In the genomic region with DNA sequence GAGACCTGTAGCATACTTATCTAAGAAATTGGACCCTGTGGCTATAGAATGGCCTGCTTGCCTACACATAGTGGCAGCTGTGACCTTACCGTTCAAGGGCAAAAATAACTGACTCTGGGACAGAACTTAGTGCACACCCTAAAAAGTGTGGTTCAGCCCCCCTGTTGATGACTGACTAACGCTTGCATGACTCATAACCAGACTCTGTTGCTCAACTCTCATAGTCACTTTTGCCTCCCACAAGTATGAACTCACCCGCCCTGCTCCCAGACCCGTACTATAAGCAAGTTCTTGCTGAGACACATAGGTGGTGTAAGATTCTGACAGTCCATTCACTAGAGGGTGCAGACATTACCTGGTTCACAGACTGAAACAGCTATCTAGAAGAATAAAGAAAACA, we compare ENCODE assay signal across 17 mouse cellular contexts.
DNase-seq lines count a peak whose midpoint lies in the region; ATAC-seq and TF ChIP-seq lines count a peak whose summit lies in the region.
"Had no signal": no experiment of that assay in that cellular context is flagged by ENCODE, and none has a peak within 500 bp of the region (broad histone marks: within the 10 kb centered on the region; RNA-seq: fewer than 3 reads in every experiment).

No protein-coding gene starts in this region.

- peak; percentile 59 for ATAC-seq in activated CD4-positive, CD25-positive, alpha-beta regulatory T cell, adult 4 months

- peak; percentile 3 for DNase-seq in urinary bladder, postnatal 25 days (ENCODE audit: low spot score)
- no peak for DNase-seq in urinary bladder, postnatal 4 days (ENCODE audit: low spot score in 2 of 2)
- DNase-seq in brain, adult 2 months (ENCODE audit: low read depth, low spot score) = peak; percentile 3
- DNase-seq in forebrain, embryonic 10.5 days (ENCODE audit: extremely low spot score, low spot score) = no peak
- no peak for DNase-seq in cerebellum, adult 2 months
- no peak for DNase-seq in right cerebral cortex, adult 2 months (ENCODE audit: low spot score in 2 of 2)
- DNase-seq in B cell, adult 2 months = no peak
- DNase-seq: cerebellum, adult 8-10 months; heart, adult 18-20 months; layer of hippocampus, postnatal 36 days; left cerebral cortex, postnatal 4 days; lung, adult 2 months; lung, postnatal 36 days; right cerebral cortex, postnatal 14 days; thymus, postnatal 14 days had no signal

- H3K36me3 ChIP-seq in forebrain, embryonic 10.5 days (replicated peaks) = no peaks in the 10 kb centered on the region
- H3K36me3 ChIP-seq: neural tube, embryonic 12.5 days had no signal

- no peak for TF ChIP-seq CTCF in cerebellum, adult 2 months (IDR thresholded peaks at IDR 0.05; ENCODE audit: borderline replicate concordance, insufficient read depth, low read depth, low read length)

- no peaks in the 10 kb centered on the region for H3K27me3 ChIP-seq in forebrain, embryonic 10.5 days (ENCODE audit: poor library complexity, severe bottlenecking)
- H3K27me3 ChIP-seq in cerebellum, adult 2 months (ENCODE audit: control insufficient read depth, insufficient read depth, low read length) = no peaks in the 10 kb centered on the region
- H3K27me3 ChIP-seq: neural tube, embryonic 12.5 days had no signal

- no peak overlapping the region for H3K4me3 ChIP-seq in forebrain, embryonic 10.5 days
- H3K4me3 ChIP-seq in cerebellum, adult 2 months (replicated peaks; ENCODE audit: insufficient read depth, low read depth, low read length) = no peak overlapping the region
- H3K4me3 ChIP-seq: neural tube, embryonic 12.5 days had no signal

- TF ChIP-seq POLR2A in cerebellum, adult 2 months (IDR thresholded peaks at IDR 0.05; ENCODE audit: borderline replicate concordance, insufficient read depth, low read length) = no peak

- WGBS in forebrain, embryonic 10.5 days = 90% methylated on average over 4 of the region's 4 CpGs
- 91% methylated on average over 4 of the region's 4 CpGs for WGBS in cerebellum, adult 2 months

- no peak overlapping the region for H3K27ac ChIP-seq in forebrain, embryonic 10.5 days
- H3K27ac ChIP-seq in cerebellum, adult 2 months (ENCODE audit: insufficient read depth, low read length) = no peak overlapping the region
- H3K27ac ChIP-seq: neural tube, embryonic 12.5 days had no signal

- no peaks in the 10 kb centered on the region for H3K9me3 ChIP-seq in forebrain, embryonic 10.5 days
- H3K9me3 ChIP-seq: neural tube, embryonic 12.5 days had no signal

- no peaks in the 10 kb centered on the region for H3K4me1 ChIP-seq in forebrain, embryonic 10.5 days
- no peaks in the 10 kb centered on the region for H3K4me1 ChIP-seq in cerebellum, adult 2 months (ENCODE audit: control insufficient read depth, insufficient read depth, low read length)
- H3K4me1 ChIP-seq: neural tube, embryonic 12.5 days had no signal

Comparison
In these comparisons a context has a peak if more than half of its experiments do, and no peak if none do; other contexts are left out.
1. DNase-seq: peak in urinary bladder, postnatal 25 days (single experiment) and brain, adult 2 months (single experiment); none in urinary bladder, postnatal 4 days (0 of 2), forebrain, embryonic 10.5 days (single experiment), cerebellum, adult 2 months (0 of 2), right cerebral cortex, adult 2 months (0 of 2) and B cell, adult 2 months (0 of 2).